Mouse (Mus musculus) MEL (cell line): ENCODE measurements around the gene Slc44a2. TPM values are rescaled to one million over a fixed set of nuclear protein-coding genes. Genes with fewer than 3 reads are reported as not detected.
A peak's percentile ranks its signal among the peaks of the same experiment; 100 is the strongest.

Experiments
- DNase-seq: peaks from one replicate; pipeline ENCODE4 v3.0.0; 2011; ENCODE audit warnings: low read depth, low spot score
- H3K27ac ChIP-seq: 2 replicates; pipeline ENCODE4 v1.5.1; 2012; ENCODE audit warnings: low read depth, mild to moderate bottlenecking, control low read depth, low read length, moderate library complexity; ENCODE audit not compliant: control insufficient read depth
- H3K27me3 ChIP-seq, 2 experiments: fragments of 150-350 bp in 1 of 2; sonication (generic) in 1 of 2; 2 replicates each; pipeline ENCODE4 v1.6.1; 2012; ENCODE audit warnings: low read length in 2 of 2, mild to moderate bottlenecking in 2 of 2, improper control_type of control experiment in 1 of 2, moderate library complexity in 1 of 2; ENCODE audit not compliant: insufficient read depth in 2 of 2, control insufficient read depth in 1 of 2
- H3K36me3 ChIP-seq, 2 experiments: 2 replicates each; pipeline ENCODE4 v1.6.1; 2012 to 2014; ENCODE audit warnings: low read length in 2 of 2, improper control_type of control experiment in 1 of 2, inconsistent platforms in 1 of 2, mild to moderate bottlenecking in 1 of 2; ENCODE audit not compliant: insufficient read depth in 2 of 2, control insufficient read depth in 1 of 2
- H3K4me1 ChIP-seq, 2 experiments: fragments of 150-350 bp in 1 of 2; sonication (generic) in 1 of 2; 2 replicates each; pipeline ENCODE4 v1.6.1; 2012; ENCODE audit warnings: low read length in 2 of 2, improper control_type of control experiment in 1 of 2, mild to moderate bottlenecking in 1 of 2; ENCODE audit not compliant: insufficient read depth in 2 of 2, control insufficient read depth in 1 of 2
- H3K4me3 ChIP-seq, 2 experiments: fragments of 150-350 bp in 1 of 2; sonication (generic) in 1 of 2; 2 replicates each; pipeline ENCODE4 v1.5.1; 2012; ENCODE audit warnings: low read depth in 2 of 2, low read length in 2 of 2, mild to moderate bottlenecking in 2 of 2, moderate library complexity in 2 of 2, control low read depth in 1 of 2, improper control_type of control experiment in 1 of 2; ENCODE audit not compliant: control insufficient read depth in 1 of 2, insufficient read depth in 1 of 2
- H3K79me2 ChIP-seq: 2 replicates; pipeline ENCODE4 v1.6.1; 2012; ENCODE audit warnings: mild to moderate bottlenecking, low read length, moderate library complexity; ENCODE audit not compliant: control insufficient read depth, poor library complexity, insufficient read depth
- H3K9ac ChIP-seq: 2 replicates; pipeline ENCODE4 v1.6.1; 2012; ENCODE audit warnings: low read depth, mild to moderate bottlenecking, control low read depth, low read length, moderate library complexity; ENCODE audit not compliant: control insufficient read depth, poor library complexity, severe bottlenecking
- H3K9me3 ChIP-seq: fragments of 150-350 bp; sonication (generic); replicated peaks from 2 replicates; pipeline ENCODE4 v1.6.1; 2012; ENCODE audit warnings: mild to moderate bottlenecking, low read length, improper control_type of control experiment, moderate library complexity; ENCODE audit not compliant: insufficient read depth
- BHLHE40 ChIP-seq: IDR thresholded peaks from 2 replicates; pipeline ENCODE4 v1.6.1; 2012; ENCODE audit warnings: low read depth, mild to moderate bottlenecking, inconsistent platforms, low read length, improper control_type of control experiment, borderline replicate concordance
- CTCF ChIP-seq, 3 experiments: IDR thresholded peaks in 2 of 3; conservative IDR thresholded peaks in 1 of 3; 2 replicates each; pipeline ENCODE4 v1.5.1; 2011 to 2012; ENCODE audit warnings: low read length in 3 of 3, low read depth in 2 of 3, mild to moderate bottlenecking in 2 of 3, improper control_type of control experiment in 1 of 3, inconsistent platforms in 1 of 3, mixed read lengths in 1 of 3, moderate library complexity in 1 of 3; ENCODE audit not compliant: control insufficient read depth in 1 of 3, insufficient read depth in 1 of 3, poor library complexity in 1 of 3, severe bottlenecking in 1 of 3
- E2F4 ChIP-seq: IDR thresholded peaks from 2 replicates; pipeline ENCODE4 v1.6.1; 2011; ENCODE audit warnings: low read depth, low read length, improper control_type of control experiment, borderline replicate concordance
- ELF1 ChIP-seq: IDR thresholded peaks from 2 replicates; pipeline ENCODE4 v1.6.1; 2014; ENCODE audit warnings: low read depth, mild to moderate bottlenecking, inconsistent platforms, low read length, improper control_type of control experiment, moderate library complexity
- EP300 ChIP-seq, 2 experiments: IDR thresholded peaks; 2 replicates each; pipeline ENCODE4 v1.6.1; 2011; ENCODE audit warnings: improper control_type of control experiment in 2 of 2, low read length in 2 of 2, low read depth in 1 of 2, mild to moderate bottlenecking in 1 of 2
- ETS1 ChIP-seq: IDR thresholded peaks from 2 replicates; pipeline ENCODE4 v1.6.1; 2012; ENCODE audit warnings: low read depth, mild to moderate bottlenecking, inconsistent platforms, low read length, improper control_type of control experiment, moderate library complexity
- GABPA ChIP-seq: IDR thresholded peaks from 2 replicates; pipeline ENCODE4 v1.6.1; 2012; ENCODE audit warnings: low read depth, mild to moderate bottlenecking, inconsistent platforms, low read length, improper control_type of control experiment, moderate library complexity
- GATA1 ChIP-seq: IDR thresholded peaks from 2 replicates; pipeline ENCODE4 v1.6.1; 2011; ENCODE audit warnings: low read depth, low read length, improper control_type of control experiment
- HCFC1 ChIP-seq: IDR thresholded peaks from 2 replicates; pipeline ENCODE4 v1.6.1; 2012; ENCODE audit warnings: low read depth, mild to moderate bottlenecking, inconsistent platforms, low read length, improper control_type of control experiment, moderate library complexity
- KAT2A ChIP-seq: conservative IDR thresholded peaks from 2 replicates; pipeline ENCODE4 v1.6.1; 2012; ENCODE audit warnings: low read depth, low read length, improper control_type of control experiment, inconsistent platforms
- MAFK ChIP-seq: IDR thresholded peaks from 2 replicates; pipeline ENCODE4 v1.6.1; 2011; ENCODE audit warnings: low read depth, mild to moderate bottlenecking, low read length, improper control_type of control experiment, borderline replicate concordance
- MAX ChIP-seq: IDR thresholded peaks from 2 replicates; pipeline ENCODE4 v1.6.1; 2011; ENCODE audit warnings: low read length, improper control_type of control experiment
- MAZ ChIP-seq: IDR thresholded peaks from 2 replicates; pipeline ENCODE4 v1.6.1; 2012; ENCODE audit warnings: low read depth, mild to moderate bottlenecking, inconsistent platforms, low read length, improper control_type of control experiment
- MEF2A ChIP-seq: IDR thresholded peaks from 2 replicates; pipeline ENCODE4 v1.6.1; 2014; ENCODE audit warnings: low read depth, mild to moderate bottlenecking, inconsistent platforms, low read length, improper control_type of control experiment; ENCODE audit not compliant: poor library complexity, insufficient replicate concordance, severe bottlenecking; ENCODE audit errors: extremely low read depth
- MXI1 ChIP-seq: IDR thresholded peaks from 2 replicates; pipeline ENCODE4 v1.6.1; 2011; ENCODE audit warnings: mild to moderate bottlenecking, low read depth, low read length, improper control_type of control experiment
- MYB ChIP-seq: IDR thresholded peaks from 2 replicates; pipeline ENCODE4 v1.6.1; 2011; ENCODE audit warnings: mild to moderate bottlenecking, low read depth, low read length, improper control_type of control experiment
- MYC ChIP-seq: IDR thresholded peaks from 2 replicates; pipeline ENCODE4 v1.6.1; 2011; ENCODE audit warnings: low read depth, mild to moderate bottlenecking, low read length, improper control_type of control experiment, moderate library complexity
- NRF1 ChIP-seq: IDR thresholded peaks from 2 replicates; pipeline ENCODE4 v1.6.1; 2014; ENCODE audit warnings: low read depth, mild to moderate bottlenecking, inconsistent platforms, low read length, improper control_type of control experiment, moderate library complexity; ENCODE audit not compliant: poor library complexity, insufficient read depth, severe bottlenecking
- POLR2A ChIP-seq, 2 experiments: IDR thresholded peaks; 2 replicates each; pipeline ENCODE4 v1.6.1; 2011 to 2012; ENCODE audit warnings: low read length in 2 of 2, mild to moderate bottlenecking in 2 of 2, control low read depth in 1 of 2, improper control_type of control experiment in 1 of 2, low read depth in 1 of 2, moderate library complexity in 1 of 2; ENCODE audit not compliant: control insufficient read depth in 1 of 2, insufficient read depth in 1 of 2, poor library complexity in 1 of 2
- POLR2AphosphoS5 ChIP-seq: IDR thresholded peaks from 2 replicates; pipeline ENCODE4 v1.6.1; 2012; ENCODE audit warnings: low read depth, borderline replicate concordance, mild to moderate bottlenecking, inconsistent platforms, low read length, moderate library complexity, mixed read lengths
- RAD21 ChIP-seq: IDR thresholded peaks from 2 replicates; pipeline ENCODE4 v1.6.1; 2011; ENCODE audit warnings: mild to moderate bottlenecking, low read depth, low read length, improper control_type of control experiment
- RCOR1 ChIP-seq: IDR thresholded peaks from 2 replicates; pipeline ENCODE4 v1.6.1; 2012; ENCODE audit warnings: low read depth, mild to moderate bottlenecking, inconsistent platforms, low read length, improper control_type of control experiment
- SIN3A ChIP-seq: IDR thresholded peaks from 2 replicates; pipeline ENCODE4 v1.6.1; 2012; ENCODE audit warnings: low read length, improper control_type of control experiment, inconsistent platforms
- TBP ChIP-seq: IDR thresholded peaks from 2 replicates; pipeline ENCODE4 v1.8.0; 2011; ENCODE audit warnings: low read depth, low read length, improper control_type of control experiment
- TCF12 ChIP-seq: IDR thresholded peaks from 2 replicates; pipeline ENCODE4 v1.6.1; 2014; ENCODE audit warnings: low read depth, mild to moderate bottlenecking, inconsistent platforms, low read length, improper control_type of control experiment, moderate library complexity
- UBTF ChIP-seq: IDR thresholded peaks from 2 replicates; pipeline ENCODE4 v1.6.1; 2012; ENCODE audit warnings: low read depth, mild to moderate bottlenecking, inconsistent platforms, low read length, improper control_type of control experiment, moderate library complexity, borderline replicate concordance; ENCODE audit not compliant: insufficient read depth
- USF1 ChIP-seq: IDR thresholded peaks from 2 replicates; pipeline ENCODE4 v1.6.1; 2014; ENCODE audit warnings: low read depth, mild to moderate bottlenecking, inconsistent platforms, low read length, improper control_type of control experiment, moderate library complexity
- USF2 ChIP-seq, 2 experiments: IDR thresholded peaks; 2 replicates each; pipeline ENCODE4 v1.6.1; 2011 to 2012; ENCODE audit warnings: improper control_type of control experiment in 2 of 2, low read length in 2 of 2, borderline replicate concordance in 1 of 2, inconsistent platforms in 1 of 2, low read depth in 1 of 2, mild to moderate bottlenecking in 1 of 2; ENCODE audit not compliant: insufficient read depth in 1 of 2
- ZC3H11A ChIP-seq: IDR thresholded peaks from 2 replicates; pipeline ENCODE4 v1.6.1; 2012; ENCODE audit warnings: low read depth, mild to moderate bottlenecking, inconsistent platforms, low read length, improper control_type of control experiment
- polyA plus RNA-seq, 2 experiments: library from polyadenylated mRNA; stranded (reverse) in 1 of 2; unstranded in 1 of 2; fragments of >175 nt in 1 of 2; fragments of >200 nt in 1 of 2; gene quantifications; 2 replicates each; pipeline versions ENCODE4 v1.2.1 to v1.2.4; 2012; ENCODE audit warnings: low replicate concordance in 2 of 2, low read depth in 1 of 2; ENCODE audit not compliant: insufficient read length in 2 of 2, insufficient read depth in 1 of 2, missing spikeins in 1 of 2
- total RNA-seq: library from RNA; depleted of rRNA; stranded (reverse); fragments of 300-350 nt; gene quantifications from 2 replicates; pipeline ENCODE4 v1.2.3, GENCODE M21; 2012

The Slc44a2 gene
- total and polyA plus RNA-seq, 3 experiments: 27.3 to 121 TPM; not detected in 1

- no peak for TF ChIP-seq ETS1
- TF ChIP-seq HCFC1: no peak
- TF ChIP-seq MAZ: no peak
- no peak for TF ChIP-seq UBTF
- no peak for TF ChIP-seq MEF2A
- TF ChIP-seq MAX: no peak
- TF ChIP-seq EP300 (IDR thresholded peaks at IDR 0.05; ENCODE audit: low read depth in 1 of 2, low read length in 2 of 2): no peak
- no peak for TF ChIP-seq RAD21
- TF ChIP-seq GABPA: no peak
- no peak for TF ChIP-seq CTCF (IDR thresholded peaks at IDR 0.05 in 2 of 3, conservative IDR thresholded peaks at IDR 0.05 in 1 of 3; ENCODE audit: control insufficient read depth in 1 of 3, insufficient read depth in 1 of 3, low read depth in 2 of 3, low read length in 3 of 3, poor library complexity in 1 of 3, severe bottlenecking in 1 of 3)
- no peak for TF ChIP-seq USF2 (IDR thresholded peaks at IDR 0.05; ENCODE audit: borderline replicate concordance in 1 of 2, insufficient read depth in 1 of 2, low read depth in 1 of 2, low read length in 2 of 2)
- TF ChIP-seq ZC3H11A: no peak
- no peak for TF ChIP-seq TCF12
- TF ChIP-seq POLR2A (IDR thresholded peaks at IDR 0.05; ENCODE audit: control insufficient read depth in 1 of 2, insufficient read depth in 1 of 2, low read depth in 1 of 2, low read length in 2 of 2, poor library complexity in 1 of 2): peak in 1 of 2 experiments; percentile 41; a peak in 2 of 4 replicates
- no peak for TF ChIP-seq MYC
- no peak for TF ChIP-seq TBP
These were observed 47.4 kb upstream of the Slc44a2 start (continued) for GRCm38 (mm10) chr9:21273094-21273493.

- Histone ChIP-seq H3K27ac (no peak overlapping the region), H3K4me1 (no peaks in the 10 kb centered on the region)
- TF ChIP-seq KAT2A (no peak), USF2 (IDR thresholded peaks at IDR 0.05; ENCODE audit: borderline replicate concordance in 1 of 2, insufficient read depth in 1 of 2, low read depth in 1 of 2, low read length in 2 of 2) (no peak), GATA1 (no peak), CTCF (IDR thresholded peaks at IDR 0.05 in 2 of 3, conservative IDR thresholded peaks at IDR 0.05 in 1 of 3; ENCODE audit: control insufficient read depth in 1 of 3, insufficient read depth in 1 of 3, low read depth in 2 of 3, low read length in 3 of 3, poor library complexity in 1 of 3, severe bottlenecking in 1 of 3) (no peak), TCF12 (0 out of 2 replicates have a peak, but pooled peaks have one; percentile 11), RCOR1 (no peak), ETS1 (no peak), UBTF (no peak), MAX (no peak), E2F4 (no peak), POLR2A (IDR thresholded peaks at IDR 0.05; ENCODE audit: control insufficient read depth in 1 of 2, insufficient read depth in 1 of 2, low read depth in 1 of 2, low read length in 2 of 2, poor library complexity in 1 of 2) (peak in 1 of 2 experiments; percentile 34; a peak in 2 of 4 replicates), MAZ (peak; percentile 62; the same call in 1 of the 2 replicates), SIN3A (no peak; the same call in 1 of the 2 replicates), MAFK (0 out of 2 replicates have a peak, but pooled peaks have one; percentile 34), NRF1 (no peak), GABPA (no peak), RAD21 (no peak), BHLHE40 (no peak), POLR2AphosphoS5 (peak; percentile 42; the same call in 1 of the 2 replicates), USF1 (no peak), MYB (peak; percentile 29; the same call in 1 of the 2 replicates), ELF1 (0 out of 2 replicates have a peak, but pooled peaks have one; percentile 30), MXI1 (no peak), MYC (no peak)
These were observed 46.8 kb upstream of the Slc44a2 start for GRCm38 (mm10) chr9:21273520-21274228.

More at GRCm38 (mm10) chr9:21273520-21274228, 46.8 kb upstream of the Slc44a2 start:
- Histone ChIP-seq H3K4me3 (no peak overlapping the region), H3K36me3 (peaks cover 0 to 65% of the 10 kb centered on the region in 2 experiments; a peak in 2 of 4 replicates), H3K27me3 (no peaks in the 10 kb centered on the region), H3K9me3 (no peaks in the 10 kb centered on the region), H3K9ac (no peak overlapping the region), H3K79me2 (no peaks in the 10 kb centered on the region)
- DNase-seq: peak; percentile 52
